In the genomic region with DNA sequence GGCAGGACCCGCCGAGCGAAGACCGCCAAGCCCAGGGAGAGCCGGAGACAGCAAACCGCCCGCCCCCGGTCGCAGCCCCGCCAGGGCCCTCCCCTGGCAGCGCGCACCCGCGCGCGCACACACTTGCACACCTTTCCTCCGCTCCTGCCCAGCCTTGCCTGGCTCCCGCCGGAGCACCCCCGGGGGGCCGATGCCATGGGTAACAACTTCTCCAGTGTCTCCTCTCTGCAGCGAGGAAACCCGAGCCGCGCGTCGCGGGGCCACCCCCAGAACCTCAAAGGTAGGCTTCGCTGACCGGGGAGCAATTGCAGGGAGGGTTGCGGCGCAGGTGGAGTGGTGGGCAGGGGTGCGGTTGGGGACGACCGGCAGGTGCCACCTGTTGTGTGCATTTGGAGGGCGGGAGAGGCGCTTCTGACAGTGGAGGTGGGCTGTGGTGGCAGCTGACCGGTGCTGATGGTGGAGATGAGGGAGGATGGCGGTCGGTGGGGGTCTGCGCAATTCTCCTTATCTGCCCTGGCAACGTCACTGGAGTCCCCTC, we compare ENCODE assay signal across 8 mouse cellular contexts. TPM values are rescaled to one million over a fixed set of nuclear protein-coding genes. Genes with fewer than 3 reads are reported as not detected.
DNase-seq lines count a peak whose midpoint lies in the region; ATAC-seq and TF ChIP-seq lines count a peak whose summit lies in the region.

No protein-coding gene starts in this region.

- WGBS in heart, embryonic 15.5 days: under 1% methylated on average over 40 of the region's 42 CpGs
- WGBS in midbrain, postnatal 0 days: 1% methylated on average over 31 of the region's 42 CpGs

- TF ChIP-seq CTCF in left cerebral cortex, adult 2 months (IDR thresholded peaks at IDR 0.05): no peak
- no peak for TF ChIP-seq CTCF in midbrain, postnatal 0 days (IDR thresholded peaks at IDR 0.05)

- no peak overlapping the region for H3K27ac ChIP-seq in heart, embryonic 15.5 days
- H3K27ac ChIP-seq in left cerebral cortex, adult 2 months: peak overlapping the region; percentile 85
- peak overlapping the region; percentile 81 for H3K27ac ChIP-seq in midbrain, postnatal 0 days (ENCODE audit: low read depth, low read length)

- peak overlapping the region; percentile 100 for H3K4me2 ChIP-seq in heart, embryonic 15.5 days
- H3K4me2 ChIP-seq in midbrain, postnatal 0 days (ENCODE audit: low read depth, low read length, poor library complexity, severe bottlenecking): peak overlapping the region; percentile 83

- peaks cover 16% of the 10 kb centered on the region for H3K4me1 ChIP-seq in heart, embryonic 15.5 days (replicated peaks)
- H3K4me1 ChIP-seq in midbrain, postnatal 0 days (ENCODE audit: insufficient read depth, low read length): peaks cover 9% of the 10 kb centered on the region; the same call in 1 of the 2 replicates

- peak overlapping the region; percentile 70 for H3K9ac ChIP-seq in heart, embryonic 15.5 days
- peak overlapping the region; percentile 84 for H3K9ac ChIP-seq in midbrain, postnatal 0 days (replicated peaks; ENCODE audit: low read length, poor library complexity, severe bottlenecking)

- intact Hi-C loops in left cerebral cortex, adult 2 months (cut with DNase I): loop anchor here (2.0 to 5.0 kb wide), 2 partner anchors 43 to 81 kb away; no protein-coding TSS in a partner anchor

- H3K9me3 ChIP-seq in heart, embryonic 15.5 days (replicated peaks): no peaks in the 10 kb centered on the region
- H3K9me3 ChIP-seq in midbrain, postnatal 0 days (ENCODE audit: low read length): 0 out of 2 replicates have a peak, but pooled peaks cover 2% of the 10 kb centered on the region

- peak; percentile 46 to 78 for DNase-seq in adrenal gland, adult (ENCODE audit: inconsistent age in 2 of 2, low spot score in 1 of 2)
- no peak for DNase-seq in adrenal gland, postnatal 4 days (ENCODE audit: low spot score in 2 of 2)
- DNase-seq in urinary bladder, postnatal 14 days (ENCODE audit: low spot score): peak; percentile 28
- DNase-seq in urinary bladder, postnatal 4 days (ENCODE audit: low spot score in 2 of 2): no peak
- DNase-seq in left cerebral cortex, adult 2 months (ENCODE audit: extremely low spot score in 1 of 2, low spot score in 2 of 2): peak; percentile 59 to 66
- peak; percentile 48 for DNase-seq in midbrain, postnatal 0 days (ENCODE audit: low spot score)
- no peak for DNase-seq in MN1 (ENCODE audit: low spot score)

- H3K27me3 ChIP-seq in heart, embryonic 15.5 days: peaks cover 43% of the 10 kb centered on the region
- no peaks in the 10 kb centered on the region for H3K27me3 ChIP-seq in midbrain, postnatal 0 days (ENCODE audit: insufficient read depth, low read length)

- H3K4me3 ChIP-seq in heart, embryonic 15.5 days: peak overlapping the region; percentile 72
- H3K4me3 ChIP-seq in left cerebral cortex, adult 2 months: peak overlapping the region; percentile 62
- H3K4me3 ChIP-seq in midbrain, postnatal 0 days (ENCODE audit: low read depth, low read length): peak overlapping the region; percentile 81

- ATAC-seq in heart, embryonic 15.5 days (replicated peaks; ENCODE audit: insufficient number of reproducible peaks, insufficient read depth, low FRiP score, low read depth): no peak
- ATAC-seq in midbrain, postnatal 0 days (ENCODE audit: low FRiP score): peak; percentile 55

- H3K36me3 ChIP-seq in heart, embryonic 15.5 days: no peaks in the 10 kb centered on the region
- no peaks in the 10 kb centered on the region for H3K36me3 ChIP-seq in midbrain, postnatal 0 days (ENCODE audit: insufficient read depth, low read length)

RNA-seq across cellular contexts. Expression of a gene that starts 0.7 kb away (rescaled TPM):
- 10 to 100 TPM; 24.8 to 27.3 TPM for total RNA-seq in adrenal gland, postnatal 4 days (2021)
- 1.2 and 2.3 TPM in 2 replicates for polyA plus RNA-seq in heart, embryonic 15.5 days (2015; fragmentation: Nextera tagmentation; extraction: Ambion mirVana)
- 100 to 1,000 TPM; 178 to 194 TPM for total RNA-seq in left cerebral cortex, adult 2 months (2021)
- total RNA-seq in midbrain, postnatal 0 days (2014; rRNA removed): 66.9 and 82.4 TPM in 2 replicates
- 16.2 and 16.8 TPM in 2 replicates for polyA plus RNA-seq in midbrain, postnatal 0 days (2015; fragmentation: Nextera tagmentation; extraction: Ambion mirVana)

RNA-seq across cellular contexts. Expression of a gene that starts 21.8 kb away (rescaled TPM):
- total RNA-seq in adrenal gland, postnatal 4 days (2021): not detected
- not detected in 2 replicates for polyA plus RNA-seq in heart, embryonic 15.5 days (2015; fragmentation: Nextera tagmentation; extraction: Ambion mirVana)
- not detected for total RNA-seq in left cerebral cortex, adult 2 months (2021)
- total RNA-seq in midbrain, postnatal 0 days (2014; rRNA removed): 0.33 TPM in 1 of 2 replicates, not detected in the other
- 0.22 TPM in 1 of 2 replicates, not detected in the other for polyA plus RNA-seq in midbrain, postnatal 0 days (2015; fragmentation: Nextera tagmentation; extraction: Ambion mirVana)

RNA-seq across cellular contexts. Expression of a gene that starts 35.3 kb away (rescaled TPM):
- total RNA-seq in adrenal gland, postnatal 4 days (2021): not detected
- polyA plus RNA-seq in heart, embryonic 15.5 days (2015; fragmentation: Nextera tagmentation; extraction: Ambion mirVana): not detected in 2 replicates
- total RNA-seq in left cerebral cortex, adult 2 months (2021): not detected
- total RNA-seq in midbrain, postnatal 0 days (2014; rRNA removed): not detected in 2 replicates
- polyA plus RNA-seq in midbrain, postnatal 0 days (2015; fragmentation: Nextera tagmentation; extraction: Ambion mirVana): not detected in 2 replicates

RNA-seq across cellular contexts. Expression of a gene that starts 41.2 kb away (rescaled TPM):
- total RNA-seq in adrenal gland, postnatal 4 days (2021): 1 to 10 TPM; 5.3 to 5.4 TPM
- 4.6 and 6.5 TPM in 2 replicates for polyA plus RNA-seq in heart, embryonic 15.5 days (2015; fragmentation: Nextera tagmentation; extraction: Ambion mirVana)
- total RNA-seq in left cerebral cortex, adult 2 months (2021): 1 to 10 TPM; 8.1 to 8.2 TPM
- total RNA-seq in midbrain, postnatal 0 days (2014; rRNA removed): 0.77 and 0.80 TPM in 2 replicates
- 0.80 and 1.0 TPM in 2 replicates for polyA plus RNA-seq in midbrain, postnatal 0 days (2015; fragmentation: Nextera tagmentation; extraction: Ambion mirVana)

Comparison
In these comparisons a context has a peak if more than half of its experiments do, and no peak if none do; other contexts are left out.
1. DNase-seq: peak in adrenal gland, adult (2 of 2), urinary bladder, postnatal 14 days (single experiment), left cerebral cortex, adult 2 months (2 of 2) and midbrain, postnatal 0 days (single experiment); none in adrenal gland, postnatal 4 days (0 of 2), urinary bladder, postnatal 4 days (0 of 2) and MN1 (single experiment).
2. Peak in every context shown above with its lines, with median percentiles within 50 percentile points of each other: H3K4me3 ChIP-seq.